Mouse (Mus musculus): ENCODE measurements around the gene Patj. TPM values are rescaled to one million over a fixed set of nuclear protein-coding genes. Genes with fewer than 3 reads are reported as not detected.
A peak's percentile ranks its signal among the peaks of the same experiment; 100 is the strongest.

Patj gene
- total and polyA plus RNA-seq, 2 experiments from 2014 or later = 4.2 to 12.0 TPM

GRCm38 (mm10) chr4:98697932-98698331, 302.3 kb downstream of the Patj start:
- Histone ChIP-seq H3K36me3 (ENCODE audit: insufficient read depth) (no peaks in the 10 kb centered on the region), H3K27ac (ENCODE audit: low read depth, low read length) (no peak overlapping the region), H3K4me2 (ENCODE audit: low read depth) (no peak overlapping the region), H3K27me3 (ENCODE audit: insufficient read depth, low read length) (no peaks in the 10 kb centered on the region), H3K9me3 (ENCODE audit: low read length) (no peaks in the 10 kb centered on the region), H3K4me3 (ENCODE audit: low read depth, low read length) (no peak overlapping the region), H3K4me1 (ENCODE audit: insufficient read depth) (no peaks in the 10 kb centered on the region), H3K9ac (no peak overlapping the region)
- DNase-seq (no peak), ATAC-seq (no peak)
- WGBS = 82% methylated on average over 4 of the region's 4 CpGs
- TF ChIP-seq CTCF (IDR thresholded peaks at IDR 0.05; ENCODE audit: low read depth) = no peak

- no peak for ATAC-seq
- H3K9ac ChIP-seq = no peak overlapping the region
- H3K4me2 ChIP-seq (ENCODE audit: low read depth) = no peak overlapping the region
- H3K4me3 ChIP-seq (ENCODE audit: low read depth, low read length) = no peak overlapping the region
- H3K4me1 ChIP-seq (ENCODE audit: insufficient read depth) = no peaks in the 10 kb centered on the region
- TF ChIP-seq CTCF (IDR thresholded peaks at IDR 0.05; ENCODE audit: low read depth) = no peak
- no peaks in the 10 kb centered on the region for H3K27me3 ChIP-seq (ENCODE audit: insufficient read depth, low read length)
- H3K27ac ChIP-seq (ENCODE audit: low read depth, low read length) = no peak overlapping the region
- 76% methylated on average over 3 of the region's 3 CpGs for WGBS
- no peaks in the 10 kb centered on the region for H3K36me3 ChIP-seq (ENCODE audit: insufficient read depth)
- H3K9me3 ChIP-seq (ENCODE audit: low read length) = no peaks in the 10 kb centered on the region
- DNase-seq = no peak
Measured at GRCm38 (mm10) chr4:98698921-98699320, 303.3 kb downstream of the Patj start.

- no peak overlapping the region for H3K27ac ChIP-seq (ENCODE audit: low read depth, low read length)
Measured at GRCm38 (mm10) chr4:98700156-98700555, 304.6 kb downstream of the Patj start.

GRCm38 (mm10) chr4:98702201-98702894, 306.8 kb downstream of the Patj start:
- no peaks in the 10 kb centered on the region for H3K36me3 ChIP-seq (ENCODE audit: insufficient read depth)
- peak; percentile 94 for TF ChIP-seq CTCF (IDR thresholded peaks at IDR 0.05; ENCODE audit: low read depth)
- ATAC-seq (peak; percentile 80), DNase-seq (peak; percentile 89)
- peak overlapping the region; percentile 23 for H3K4me2 ChIP-seq (ENCODE audit: low read depth)
- no peak overlapping the region for H3K9ac ChIP-seq
- no peak overlapping the region for H3K27ac ChIP-seq (ENCODE audit: low read depth, low read length)
- no peaks in the 10 kb centered on the region for H3K4me1 ChIP-seq (ENCODE audit: insufficient read depth)
- 23% methylated on average over 12 of the region's 12 CpGs for WGBS
- H3K27me3 ChIP-seq (ENCODE audit: insufficient read depth, low read length) = no peaks in the 10 kb centered on the region
- no peaks in the 10 kb centered on the region for H3K9me3 ChIP-seq (ENCODE audit: low read length)
- no peak overlapping the region for H3K4me3 ChIP-seq (ENCODE audit: low read depth, low read length)

More at GRCm38 (mm10) chr4:98700156-98700555, 304.6 kb downstream of the Patj start:
- no peak overlapping the region for H3K4me2 ChIP-seq (ENCODE audit: low read depth)
- 94% methylated on average over 3 of the region's 3 CpGs for WGBS
- H3K9me3 ChIP-seq (ENCODE audit: low read length) = no peaks in the 10 kb centered on the region
- no peak for ATAC-seq
- H3K9ac ChIP-seq = no peak overlapping the region
- no peaks in the 10 kb centered on the region for H3K36me3 ChIP-seq (ENCODE audit: insufficient read depth)
- no peak overlapping the region for H3K4me3 ChIP-seq (ENCODE audit: low read depth, low read length)
- no peak for TF ChIP-seq CTCF (IDR thresholded peaks at IDR 0.05; ENCODE audit: low read depth)
- H3K27me3 ChIP-seq (ENCODE audit: insufficient read depth, low read length) = no peaks in the 10 kb centered on the region
- H3K4me1 ChIP-seq (ENCODE audit: insufficient read depth) = no peaks in the 10 kb centered on the region
- DNase-seq = no peak

- Histone ChIP-seq H3K4me3 (ENCODE audit: low read depth, low read length) (no peak overlapping the region), H3K9me3 (ENCODE audit: low read length) (no peaks in the 10 kb centered on the region), H3K4me2 (ENCODE audit: low read depth) (no peak overlapping the region), H3K27me3 (ENCODE audit: insufficient read depth, low read length) (no peaks in the 10 kb centered on the region), H3K9ac (no peak overlapping the region), H3K27ac (ENCODE audit: low read depth, low read length) (no peak overlapping the region), H3K4me1 (ENCODE audit: insufficient read depth) (no peaks in the 10 kb centered on the region), H3K36me3 (ENCODE audit: insufficient read depth) (no peaks in the 10 kb centered on the region)
- DNase-seq (no peak), ATAC-seq (no peak)
- TF ChIP-seq CTCF (IDR thresholded peaks at IDR 0.05; ENCODE audit: low read depth) = no peak
- 97% methylated on average over 8 of the region's 8 CpGs for WGBS
Measured at GRCm38 (mm10) chr4:98710891-98711290, 315.3 kb downstream of the Patj start.

GRCm38 (mm10) chr4:98717735-98718546, 322.4 kb downstream of the Patj start:
- Histone ChIP-seq H3K4me2 (ENCODE audit: low read depth) (no peak overlapping the region), H3K27me3 (ENCODE audit: insufficient read depth, low read length) (no peaks in the 10 kb centered on the region), H3K9me3 (ENCODE audit: low read length) (no peaks in the 10 kb centered on the region), H3K4me1 (ENCODE audit: insufficient read depth) (no peaks in the 10 kb centered on the region), H3K27ac (ENCODE audit: low read depth, low read length) (no peak overlapping the region), H3K4me3 (ENCODE audit: low read depth, low read length) (no peak overlapping the region), H3K9ac (no peak overlapping the region), H3K36me3 (ENCODE audit: insufficient read depth) (no peaks in the 10 kb centered on the region)
- DNase-seq (no peak), ATAC-seq (peak; percentile 71)
- WGBS = 52% methylated on average over 17 of the region's 17 CpGs
- TF ChIP-seq CTCF (IDR thresholded peaks at IDR 0.05; ENCODE audit: low read depth) = no peak

GRCm38 (mm10) chr4:98718547-98718917, 322.9 kb downstream of the Patj start:
- TF ChIP-seq CTCF (IDR thresholded peaks at IDR 0.05; ENCODE audit: low read depth) = no peak
- Histone ChIP-seq H3K27me3 (ENCODE audit: insufficient read depth, low read length) (no peaks in the 10 kb centered on the region), H3K4me2 (ENCODE audit: low read depth) (no peak overlapping the region), H3K9me3 (ENCODE audit: low read length) (no peaks in the 10 kb centered on the region), H3K9ac (no peak overlapping the region), H3K4me1 (ENCODE audit: insufficient read depth) (no peaks in the 10 kb centered on the region), H3K27ac (ENCODE audit: low read depth, low read length) (no peak overlapping the region), H3K4me3 (ENCODE audit: low read depth, low read length) (no peak overlapping the region), H3K36me3 (ENCODE audit: insufficient read depth) (no peaks in the 10 kb centered on the region)
- ATAC-seq (no peak; the same call in 1 of the 2 replicates), DNase-seq (no peak)
- WGBS = 80% methylated on average over 10 of the region's 10 CpGs

Measured in forebrain, postnatal 0 days (tissue).